Mouse (Mus musculus) bone marrow macrophage, adult 2 months (primary cell): ENCODE measurements around the gene Prkce.

ENCODE experiments used
- CTCF ChIP-seq: IDR thresholded peaks from 2 replicates; pipeline ENCODE4 v1.5.1; 2012; ENCODE audit warnings: low read depth, mild to moderate bottlenecking, low read length, moderate library complexity
- POLR2A ChIP-seq: IDR thresholded peaks from 2 replicates; pipeline ENCODE4 v1.6.1; 2012; ENCODE audit warnings: mild to moderate bottlenecking, low read depth, low read length, borderline replicate concordance

DNA sequence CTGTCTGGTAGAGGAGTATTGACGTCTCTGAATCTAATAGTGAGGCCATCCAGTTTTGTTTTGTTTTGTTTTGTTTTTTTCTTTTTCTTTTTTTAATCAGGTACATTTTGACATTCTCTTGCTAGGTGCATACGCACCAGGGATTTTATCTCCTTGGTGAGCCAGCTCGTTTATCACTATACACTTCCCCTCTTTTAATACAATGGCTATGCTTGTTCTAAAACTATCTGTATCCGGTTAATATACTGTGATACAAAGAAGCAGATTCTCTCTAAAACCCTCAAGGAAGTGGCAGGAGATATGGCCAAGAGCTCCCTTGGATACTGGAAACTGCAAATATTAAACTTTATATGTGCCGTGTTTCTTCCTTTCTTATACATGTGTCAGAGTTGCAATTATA lies 319.1 kb downstream of the Prkce start:
- TF ChIP-seq CTCF (no peak), POLR2A (no peak)
